Mouse (Mus musculus): ENCODE results near the gene Ddx6.

- TF ChIP-seq CTCF (IDR thresholded peaks at IDR 0.05; ENCODE audit: control insufficient read depth, insufficient read depth, insufficient read length), result no peak
- TF ChIP-seq CEBPB (IDR thresholded peaks at IDR 0.05; ENCODE audit: low read depth), result no peak
- no peak for TF ChIP-seq FOSL1 (IDR thresholded peaks at IDR 0.05; ENCODE audit: insufficient read depth, low read length, poor library complexity, severe bottlenecking)
These were observed 42.3 kb downstream of the Ddx6 start for GRCm38 (mm10) chr9:44647026-44647425.

All from C2C12 (cell line).